Mouse (Mus musculus) activated CD4-positive, CD25-positive, alpha-beta regulatory T cell, adult 4 months (primary cell): ENCODE results near the gene Ppp1r3a. TPM values are rescaled to one million over a fixed set of nuclear protein-coding genes. Genes with fewer than 3 reads are reported as not detected.

Experiments
- polyA plus RNA-seq, 2 experiments: library from polyadenylated mRNA; unstranded; fragments of 100-300 nt; shearing (Covaris generic); gene quantifications; one replicate each; pipeline ENCODE4 v1.2.1; 2017

Gene Ppp1r3a
- polyA plus RNA-seq, 2 experiments from 2014 or later, result not detected

Other genes starting within 250 kb of the Ppp1r3a start
- gene Foxp2, start 146.1 kb upstream of the Ppp1r3a start, polyA plus RNA-seq, result 1 to 10 TPM in 1 of 2 experiments, not detected in 1; 1.4 TPM